Mouse (Mus musculus): ENCODE data around the gene Nav2. TPM values are rescaled to one million over a fixed set of nuclear protein-coding genes. Genes with fewer than 3 reads are reported as not detected.

Gene Nav2
- polyA plus RNA-seq, 1 experiment: 21.9 TPM

GRCm38 (mm10) chr7:49523729-49524128 is 615.2 kb downstream of the Nav2 start:
- TF ChIP-seq E2F4 (IDR thresholded peaks at IDR 0.05; ENCODE audit: insufficient read depth) (no peak), TCF12 (IDR thresholded peaks at IDR 0.05; ENCODE audit: insufficient read depth, poor library complexity, severe bottlenecking) (no peak), MAX (IDR thresholded peaks at IDR 0.05; ENCODE audit: low read depth) (no peak), MYOG (IDR thresholded peaks at IDR 0.05; ENCODE audit: control insufficient read depth in 1 of 3, insufficient read depth in 1 of 3, insufficient read length in 2 of 3, low read depth in 2 of 3) (no peak), TCF3 (IDR thresholded peaks at IDR 0.05; ENCODE audit: insufficient read length, low read depth) (no peak), MYOD1 (IDR thresholded peaks at IDR 0.05; ENCODE audit: control insufficient read depth in 1 of 3, insufficient read length in 2 of 3, low read depth in 2 of 3) (no peak), POLR2A (IDR thresholded peaks at IDR 0.05; ENCODE audit: insufficient read length, low read depth) (no peak), USF1 (IDR thresholded peaks at IDR 0.05; ENCODE audit: low read depth) (no peak)
- Histone ChIP-seq H3K27me3 (ENCODE audit: control insufficient read depth, insufficient read depth, insufficient read length) (no peaks in the 10 kb centered on the region), H3K79me2 (ENCODE audit: control insufficient read depth, insufficient read depth) (no peaks in the 10 kb centered on the region), H3K4me3 (no peak overlapping the region), H3K36me3 (ENCODE audit: control insufficient read depth, insufficient read depth) (no peaks in the 10 kb centered on the region), H3K4me2 (ENCODE audit: low read depth) (no peak overlapping the region), H3ac (ENCODE audit: control insufficient read depth, insufficient read length) (no peak overlapping the region)

- Histone ChIP-seq H3K36me3 (ENCODE audit: control insufficient read depth, insufficient read depth) (no peaks in the 10 kb centered on the region), H3ac (ENCODE audit: control insufficient read depth, insufficient read length) (no peak overlapping the region), H3K79me2 (ENCODE audit: control insufficient read depth, insufficient read depth) (no peaks in the 10 kb centered on the region), H3K27me3 (ENCODE audit: control insufficient read depth, insufficient read depth, insufficient read length) (no peaks in the 10 kb centered on the region), H3K4me2 (ENCODE audit: low read depth) (no peak overlapping the region), H3K4me3 (no peak overlapping the region)
- TF ChIP-seq MYOD1 (IDR thresholded peaks at IDR 0.05; ENCODE audit: control insufficient read depth in 1 of 3, insufficient read length in 2 of 3, low read depth in 2 of 3) (peak in 2 of 3 experiments; percentile 54 to 56), CEBPB (IDR thresholded peaks at IDR 0.05; ENCODE audit: insufficient read depth, poor library complexity, severe bottlenecking) (no peak)
Measured at GRCm38 (mm10) chr7:49525348-49526100, 617.0 kb downstream of the Nav2 start.

GRCm38 (mm10) chr7:49526101-49526499 is 617.6 kb downstream of the Nav2 start:
- Histone ChIP-seq H3ac (ENCODE audit: control insufficient read depth, insufficient read length) (no peak overlapping the region), H3K36me3 (ENCODE audit: control insufficient read depth, insufficient read depth) (no peaks in the 10 kb centered on the region), H3K79me2 (ENCODE audit: control insufficient read depth, insufficient read depth) (no peaks in the 10 kb centered on the region), H3K4me2 (ENCODE audit: low read depth) (no peak overlapping the region), H3K27me3 (ENCODE audit: control insufficient read depth, insufficient read depth, insufficient read length) (no peaks in the 10 kb centered on the region), H3K4me3 (no peak overlapping the region)
- no peak for TF ChIP-seq MYOD1 (IDR thresholded peaks at IDR 0.05; ENCODE audit: control insufficient read depth in 1 of 3, insufficient read length in 2 of 3, low read depth in 2 of 3)

GRCm38 (mm10) chr7:49527495-49527894 is 619.0 kb downstream of the Nav2 start:
- no peak overlapping the region for H3K4me2 ChIP-seq (ENCODE audit: low read depth)
- no peaks in the 10 kb centered on the region for H3K36me3 ChIP-seq (ENCODE audit: control insufficient read depth, insufficient read depth)
- TF ChIP-seq TCF12 (IDR thresholded peaks at IDR 0.05; ENCODE audit: insufficient read depth, poor library complexity, severe bottlenecking) (no peak), POLR2AphosphoS2 (IDR thresholded peaks at IDR 0.05; ENCODE audit: insufficient read length, low read depth) (no peak), MYOD1 (IDR thresholded peaks at IDR 0.05; ENCODE audit: control insufficient read depth in 1 of 3, insufficient read length in 2 of 3, low read depth in 2 of 3) (no peak), MAX (IDR thresholded peaks at IDR 0.05; ENCODE audit: low read depth) (no peak), SRF (IDR thresholded peaks at IDR 0.05; ENCODE audit: control insufficient read depth, insufficient read length, low read depth) (no peak), REST (IDR thresholded peaks at IDR 0.05; ENCODE audit: insufficient read depth, insufficient read length) (no peak), TCF3 (IDR thresholded peaks at IDR 0.05; ENCODE audit: insufficient read length, low read depth) (no peak), CEBPB (IDR thresholded peaks at IDR 0.05; ENCODE audit: insufficient read depth, poor library complexity, severe bottlenecking) (no peak), E2F4 (IDR thresholded peaks at IDR 0.05; ENCODE audit: insufficient read depth) (no peak)
- no peak overlapping the region for H3ac ChIP-seq (ENCODE audit: control insufficient read depth, insufficient read length)
- no peaks in the 10 kb centered on the region for H3K79me2 ChIP-seq (ENCODE audit: control insufficient read depth, insufficient read depth)
- no peak overlapping the region for H3K4me3 ChIP-seq
- H3K27me3 ChIP-seq (ENCODE audit: control insufficient read depth, insufficient read depth, insufficient read length): no peaks in the 10 kb centered on the region

- Histone ChIP-seq H3K79me2 (ENCODE audit: control insufficient read depth, insufficient read depth) (no peaks in the 10 kb centered on the region), H3K4me3 (no peak overlapping the region), H3ac (ENCODE audit: control insufficient read depth, insufficient read length) (no peak overlapping the region), H3K27me3 (ENCODE audit: control insufficient read depth, insufficient read depth, insufficient read length) (no peaks in the 10 kb centered on the region), H3K36me3 (ENCODE audit: control insufficient read depth, insufficient read depth) (no peaks in the 10 kb centered on the region), H3K4me2 (ENCODE audit: low read depth) (no peak overlapping the region)
- no peak for TF ChIP-seq USF1 (IDR thresholded peaks at IDR 0.05; ENCODE audit: low read depth)
- TF ChIP-seq REST (IDR thresholded peaks at IDR 0.05; ENCODE audit: insufficient read depth, insufficient read length): no peak
- TF ChIP-seq E2F4 (IDR thresholded peaks at IDR 0.05; ENCODE audit: insufficient read depth): no peak
- no peak for TF ChIP-seq POLR2A (IDR thresholded peaks at IDR 0.05; ENCODE audit: insufficient read length, low read depth)
- TF ChIP-seq MYOG (IDR thresholded peaks at IDR 0.05; ENCODE audit: control insufficient read depth in 1 of 3, insufficient read depth in 1 of 3, insufficient read length in 2 of 3, low read depth in 2 of 3): no peak
- no peak for TF ChIP-seq CEBPB (IDR thresholded peaks at IDR 0.05; ENCODE audit: insufficient read depth, poor library complexity, severe bottlenecking)
- no peak for TF ChIP-seq MYOD1 (IDR thresholded peaks at IDR 0.05; ENCODE audit: control insufficient read depth in 1 of 3, insufficient read length in 2 of 3, low read depth in 2 of 3)
Measured at GRCm38 (mm10) chr7:49527925-49528324, 619.4 kb downstream of the Nav2 start.
